Mouse (Mus musculus): ENCODE results near the gene Ankrd24.
"Not testable (repeated sequence)": the region's sequence is repeated elsewhere in the genome, so short reads cannot be mapped to it uniquely, and the experiment has no call there.

The Ankrd24 gene

GRCm38 (mm10) chr10:81645391-81645790 lies 17.1 kb downstream of the Ankrd24 start:
- DNase-seq, result no peak

- peak in 1 of 2 experiments; percentile 53 for DNase-seq
These were observed 17.7 kb downstream of the Ankrd24 start for GRCm38 (mm10) chr10:81646015-81646555.

- peak; percentile 92 to 93 for DNase-seq
These were observed 20.7 kb downstream of the Ankrd24 start, which contains the start of gene Gm10778 for GRCm38 (mm10) chr10:81648803-81649775. TSS of gene Gm10778 (plus strand) at chr10:81649059.

- no peak for DNase-seq
These were observed 26.8 kb downstream of the Ankrd24 start for GRCm38 (mm10) chr10:81655178-81655577.

GRCm38 (mm10) chr10:81656174-81656573 lies 27.8 kb downstream of the Ankrd24 start:
- DNase-seq, result no peak

- DNase-seq, result not testable (repeated sequence)
These were observed 58.8 kb downstream of the Ankrd24 start for GRCm38 (mm10) chr10:81687114-81687513.
